Mouse (Mus musculus): Measurements from ENCODE around the gene Hspa1b. TPM values are rescaled to one million over a fixed set of nuclear protein-coding genes. Genes with fewer than 3 reads are reported as not detected.

The Hspa1b gene
- polyA plus RNA-seq, 1 experiment = 2.6 TPM

DNA sequence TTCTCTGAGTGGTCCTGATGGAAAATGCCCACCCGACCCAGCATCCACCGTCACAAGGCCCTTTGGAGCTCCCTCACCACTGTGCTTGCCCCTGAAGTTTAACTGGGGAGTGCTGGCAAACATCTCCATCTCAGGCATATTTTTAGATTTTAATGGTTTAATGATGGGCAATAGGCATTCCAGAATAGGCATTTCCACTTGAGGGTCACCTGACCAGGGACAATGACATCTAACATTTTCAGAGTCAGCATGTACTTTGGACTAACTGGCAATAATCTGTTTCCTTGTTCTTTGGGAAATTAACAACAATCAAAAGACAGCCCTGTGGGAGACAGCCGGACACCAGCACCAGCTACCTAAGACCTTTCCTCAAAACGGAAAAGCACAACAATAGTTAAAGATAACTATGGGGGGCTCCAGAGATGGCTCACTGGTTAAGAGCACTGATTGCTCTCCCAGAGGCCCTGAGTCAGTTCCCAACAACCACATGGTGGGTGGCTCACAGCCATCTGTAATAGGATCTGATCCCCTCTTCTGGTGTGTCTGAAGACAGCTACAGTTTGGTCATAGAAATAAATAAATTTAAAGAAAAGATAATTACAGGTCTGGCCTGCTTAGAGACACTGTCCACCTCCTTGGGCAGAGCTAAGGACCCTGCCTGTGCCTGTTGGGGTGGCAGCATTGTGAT is 15.8 kb downstream of the Hspa1b start:
- H3K4me1 ChIP-seq (ENCODE audit: control insufficient read depth, insufficient read depth, low read length) = peaks cover 13% of the 10 kb centered on the region
- TF ChIP-seq CTCF (IDR thresholded peaks at IDR 0.05; ENCODE audit: control insufficient read depth, insufficient read depth, insufficient replicate concordance, low read depth, low read length) = no peak
- no peak for TF ChIP-seq POLR2A (IDR thresholded peaks at IDR 0.05; ENCODE audit: control insufficient read depth, low read depth, low read length)
- no peak overlapping the region for H3K4me3 ChIP-seq (ENCODE audit: control insufficient read depth, low read depth, low read length)
- no peaks in the 10 kb centered on the region for H3K36me3 ChIP-seq (ENCODE audit: control insufficient read depth, insufficient read depth, low read length)
- no peak overlapping the region for H3K27ac ChIP-seq (ENCODE audit: control insufficient read depth, insufficient read depth, low read depth, low read length)
- H3K27me3 ChIP-seq (ENCODE audit: control insufficient read depth, insufficient read depth, low read length) = no peaks in the 10 kb centered on the region

DNA sequence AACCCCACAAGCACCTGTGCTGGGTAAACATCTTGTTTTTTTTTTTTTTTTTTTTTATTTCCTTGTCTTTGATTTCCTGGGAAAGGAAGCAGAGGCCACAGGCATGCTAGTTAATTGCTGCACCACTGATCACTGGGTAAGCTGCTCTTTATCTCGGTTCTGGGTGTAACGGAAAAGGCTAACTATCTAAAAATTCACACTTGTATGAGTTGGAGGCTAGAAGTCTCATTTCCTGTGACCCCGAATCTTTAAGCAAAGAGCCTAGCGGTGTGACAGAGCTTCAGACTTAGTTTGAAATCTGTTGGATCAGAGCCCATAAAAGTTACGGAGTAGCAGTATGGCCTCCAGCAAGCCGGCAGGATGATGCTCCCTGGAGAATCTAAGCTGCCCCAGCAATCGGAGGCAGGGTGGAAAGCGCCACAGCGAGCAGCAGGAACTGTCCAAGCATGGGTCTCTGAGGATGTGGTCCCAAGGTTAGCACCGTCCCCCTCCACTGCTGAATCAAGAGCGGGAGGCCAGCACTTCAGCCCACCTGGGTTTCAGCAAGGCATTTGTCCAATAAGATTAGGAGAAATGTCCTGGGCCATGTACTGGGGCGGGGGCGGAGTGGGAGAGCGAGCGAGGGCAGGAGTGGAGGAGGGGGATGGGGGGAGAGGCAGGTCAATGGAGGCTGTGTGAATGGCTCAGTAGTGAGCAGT is 17.5 kb downstream of the Hspa1b start:
- peak overlapping the region; percentile 54; the same call in 1 of the 2 replicates for H3K27ac ChIP-seq (ENCODE audit: control insufficient read depth, insufficient read depth, low read depth, low read length)
- peaks cover 13% of the 10 kb centered on the region for H3K4me1 ChIP-seq (ENCODE audit: control insufficient read depth, insufficient read depth, low read length)
- no peaks in the 10 kb centered on the region for H3K36me3 ChIP-seq (ENCODE audit: control insufficient read depth, insufficient read depth, low read length)
- TF ChIP-seq CTCF (IDR thresholded peaks at IDR 0.05; ENCODE audit: control insufficient read depth, insufficient read depth, insufficient replicate concordance, low read depth, low read length) = no peak
- H3K4me3 ChIP-seq (ENCODE audit: control insufficient read depth, low read depth, low read length) = peak overlapping the region; percentile 77
- no peaks in the 10 kb centered on the region for H3K27me3 ChIP-seq (ENCODE audit: control insufficient read depth, insufficient read depth, low read length)

DNA sequence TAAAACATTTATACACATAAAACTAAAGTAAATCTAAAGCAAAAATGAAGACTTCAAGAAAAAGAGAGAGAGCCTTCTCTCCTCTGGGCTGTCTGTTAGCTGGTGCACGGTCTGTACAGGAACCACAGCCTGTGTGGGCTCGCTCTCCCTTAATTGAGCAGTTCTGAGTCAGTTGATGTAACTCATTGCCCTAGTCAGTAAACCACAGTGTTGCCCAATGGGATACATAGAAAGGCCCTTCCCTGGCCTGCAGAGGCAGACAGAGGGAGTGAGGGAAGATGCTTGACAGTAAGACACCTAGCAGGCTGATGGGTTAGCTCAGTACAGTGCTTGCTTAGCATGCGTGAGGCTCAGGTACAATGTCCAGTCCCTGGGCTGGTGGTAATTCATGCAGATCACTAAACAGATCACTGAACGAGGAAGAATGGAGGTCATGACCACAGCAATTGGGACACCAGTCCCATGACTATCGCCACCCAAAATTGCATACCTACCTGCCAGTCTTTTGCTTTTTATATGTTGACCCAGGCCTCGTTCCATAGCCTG is 21.0 kb downstream of the Hspa1b start:
- TF ChIP-seq POLR2A (IDR thresholded peaks at IDR 0.05; ENCODE audit: control insufficient read depth, low read depth, low read length) = no peak
- TF ChIP-seq CTCF (IDR thresholded peaks at IDR 0.05; ENCODE audit: control insufficient read depth, insufficient read depth, insufficient replicate concordance, low read depth, low read length) = no peak
- H3K4me3 ChIP-seq (ENCODE audit: control insufficient read depth, low read depth, low read length) = no peak overlapping the region
- no peaks in the 10 kb centered on the region for H3K36me3 ChIP-seq (ENCODE audit: control insufficient read depth, insufficient read depth, low read length)
- peaks cover 26% of the 10 kb centered on the region for H3K4me1 ChIP-seq (ENCODE audit: control insufficient read depth, insufficient read depth, low read length)
- H3K27me3 ChIP-seq (ENCODE audit: control insufficient read depth, insufficient read depth, low read length) = no peaks in the 10 kb centered on the region
- H3K27ac ChIP-seq (ENCODE audit: control insufficient read depth, insufficient read depth, low read depth, low read length) = no peak overlapping the region

DNA sequence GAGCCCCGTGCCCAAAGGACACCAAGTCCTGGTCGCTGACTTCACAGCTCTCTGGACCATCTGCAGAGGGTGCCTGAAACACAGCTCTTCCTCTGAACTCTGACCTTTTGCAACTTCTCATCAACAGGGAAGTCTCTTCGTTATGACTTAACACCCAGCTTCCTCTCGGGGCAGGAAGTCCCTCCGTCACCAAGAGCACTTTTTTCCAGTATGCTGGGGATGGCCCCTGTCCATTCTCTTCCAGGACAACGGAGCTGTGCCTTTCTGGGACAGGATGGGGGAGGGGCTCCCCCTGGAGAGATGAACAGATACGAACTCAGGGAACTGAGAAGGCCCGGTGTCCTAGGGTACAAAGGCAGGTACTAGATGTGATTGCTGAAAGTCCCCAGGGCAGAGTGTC is 24.2 kb downstream of the Hspa1b start:
- Histone ChIP-seq H3K27me3 (ENCODE audit: control insufficient read depth, insufficient read depth, low read length) (no peaks in the 10 kb centered on the region), H3K4me1 (ENCODE audit: control insufficient read depth, insufficient read depth, low read length) (peaks cover 26% of the 10 kb centered on the region), H3K36me3 (ENCODE audit: control insufficient read depth, insufficient read depth, low read length) (no peaks in the 10 kb centered on the region), H3K4me3 (ENCODE audit: control insufficient read depth, low read depth, low read length) (peak overlapping the region; percentile 8), H3K27ac (ENCODE audit: control insufficient read depth, insufficient read depth, low read depth, low read length) (no peak overlapping the region)
- TF ChIP-seq POLR2A (IDR thresholded peaks at IDR 0.05; ENCODE audit: control insufficient read depth, low read depth, low read length) (no peak), CTCF (IDR thresholded peaks at IDR 0.05; ENCODE audit: control insufficient read depth, insufficient read depth, insufficient replicate concordance, low read depth, low read length) (no peak)

DNA sequence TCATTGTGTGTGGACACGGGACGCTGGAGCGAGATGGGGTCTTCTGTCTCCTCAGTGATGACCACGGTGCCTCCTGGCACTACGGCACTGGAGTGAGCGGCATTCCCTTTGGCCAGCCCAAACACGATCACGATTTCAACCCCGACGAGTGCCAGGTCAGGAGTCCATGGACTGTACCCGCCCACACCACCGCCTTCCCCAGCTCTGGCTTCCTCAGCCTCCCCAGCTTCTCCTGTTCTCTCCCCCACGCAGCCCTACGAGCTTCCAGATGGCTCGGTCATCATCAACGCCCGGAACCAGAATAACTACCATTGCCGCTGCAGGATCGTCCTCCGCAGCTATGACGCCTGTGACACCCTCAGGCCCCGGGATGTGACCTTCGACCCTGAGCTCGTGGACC is 25.0 kb downstream of the Hspa1b start:
- no peaks in the 10 kb centered on the region for H3K27me3 ChIP-seq (ENCODE audit: control insufficient read depth, insufficient read depth, low read length)
- no peak overlapping the region for H3K27ac ChIP-seq (ENCODE audit: control insufficient read depth, insufficient read depth, low read depth, low read length)
- peak overlapping the region; percentile 23 for H3K4me3 ChIP-seq (ENCODE audit: control insufficient read depth, low read depth, low read length)
- H3K4me1 ChIP-seq (ENCODE audit: control insufficient read depth, insufficient read depth, low read length) = peaks cover 26% of the 10 kb centered on the region
- no peaks in the 10 kb centered on the region for H3K36me3 ChIP-seq (ENCODE audit: control insufficient read depth, insufficient read depth, low read length)
- TF ChIP-seq CTCF (IDR thresholded peaks at IDR 0.05; ENCODE audit: control insufficient read depth, insufficient read depth, insufficient replicate concordance, low read depth, low read length) = no peak
- no peak for TF ChIP-seq POLR2A (IDR thresholded peaks at IDR 0.05; ENCODE audit: control insufficient read depth, low read depth, low read length)

DNA sequence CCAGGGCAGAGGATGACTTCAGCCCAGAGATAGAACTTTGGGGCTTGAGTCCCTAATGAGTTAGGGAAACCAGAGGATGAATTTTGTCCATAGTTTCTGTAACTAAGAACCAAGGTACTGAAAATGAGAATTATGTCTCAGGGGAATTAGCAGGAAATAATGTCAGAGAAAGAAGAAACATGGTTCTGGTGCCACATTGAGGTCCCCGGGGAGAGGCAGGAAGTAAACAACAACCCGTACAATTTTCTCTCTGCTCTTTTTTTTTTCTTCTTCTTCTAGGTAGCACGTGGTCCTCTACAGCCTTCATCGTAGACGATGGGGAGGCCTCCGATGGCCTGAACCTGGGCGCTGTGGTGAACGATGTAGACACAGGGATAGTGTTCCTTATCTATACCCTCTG is 26.8 kb downstream of the Hspa1b start:
- no peak overlapping the region for H3K4me3 ChIP-seq (ENCODE audit: control insufficient read depth, low read depth, low read length)
- H3K36me3 ChIP-seq (ENCODE audit: control insufficient read depth, insufficient read depth, low read length) = no peaks in the 10 kb centered on the region
- no peak for TF ChIP-seq POLR2A (IDR thresholded peaks at IDR 0.05; ENCODE audit: control insufficient read depth, low read depth, low read length)
- no peak for TF ChIP-seq CTCF (IDR thresholded peaks at IDR 0.05; ENCODE audit: control insufficient read depth, insufficient read depth, insufficient replicate concordance, low read depth, low read length)
- peaks cover 26% of the 10 kb centered on the region for H3K4me1 ChIP-seq (ENCODE audit: control insufficient read depth, insufficient read depth, low read length)
- H3K27me3 ChIP-seq (ENCODE audit: control insufficient read depth, insufficient read depth, low read length) = no peaks in the 10 kb centered on the region
- no peak overlapping the region for H3K27ac ChIP-seq (ENCODE audit: control insufficient read depth, insufficient read depth, low read depth, low read length)

DNA sequence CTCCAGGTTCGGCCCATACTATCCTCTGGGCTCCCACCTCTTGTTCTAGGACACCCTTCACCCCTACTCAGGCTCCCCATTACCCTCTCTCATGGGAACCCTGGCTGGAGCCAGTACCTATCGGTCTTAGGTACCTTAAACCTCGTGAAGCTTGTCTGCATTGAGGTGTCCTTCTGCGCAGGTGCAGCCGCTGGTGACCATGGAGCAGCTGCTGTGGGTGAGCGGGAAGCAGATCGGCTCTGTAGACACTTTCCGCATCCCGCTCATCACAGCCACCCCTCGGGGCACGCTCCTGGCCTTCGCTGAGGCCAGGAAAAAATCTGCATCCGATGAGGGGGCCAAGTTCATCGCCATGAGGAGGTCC is 27.3 kb downstream of the Hspa1b start:
- peaks cover 26% of the 10 kb centered on the region for H3K4me1 ChIP-seq (ENCODE audit: control insufficient read depth, insufficient read depth, low read length)
- H3K36me3 ChIP-seq (ENCODE audit: control insufficient read depth, insufficient read depth, low read length) = no peaks in the 10 kb centered on the region
- no peak for TF ChIP-seq POLR2A (IDR thresholded peaks at IDR 0.05; ENCODE audit: control insufficient read depth, low read depth, low read length)
- H3K27ac ChIP-seq (ENCODE audit: control insufficient read depth, insufficient read depth, low read depth, low read length) = no peak overlapping the region
- H3K27me3 ChIP-seq (ENCODE audit: control insufficient read depth, insufficient read depth, low read length) = no peaks in the 10 kb centered on the region
- peak overlapping the region; percentile 90 for H3K4me3 ChIP-seq (ENCODE audit: control insufficient read depth, low read depth, low read length)
